Mouse (Mus musculus) E14TG2a.4 (cell line): ENCODE measurements around the gene Kyat3.
"Not testable (repeated sequence)": the region's sequence is repeated elsewhere in the genome, so short reads cannot be mapped to it uniquely, and the experiment has no call there.

Source experiments
- H3K27me3 ChIP-seq: 2 replicates; pipeline ENCODE4 v1.6.1; 2014; ENCODE audit warnings: low read length, control low read depth; ENCODE audit not compliant: insufficient read depth
- H3K36me3 ChIP-seq: 2 replicates; pipeline ENCODE4 v1.6.1; 2014; ENCODE audit warnings: low read length, control low read depth; ENCODE audit not compliant: insufficient read depth
- H3K4me1 ChIP-seq: replicated peaks from 2 replicates; pipeline ENCODE4 v1.6.1; 2014; ENCODE audit warnings: low read depth, low read length, control low read depth
- H3K4me3 ChIP-seq: replicated peaks from 2 replicates; pipeline ENCODE4 v1.5.1; 2014; ENCODE audit warnings: mild to moderate bottlenecking, low read length
- H3K9me3 ChIP-seq: 2 replicates; pipeline ENCODE4 v1.6.1; 2014; ENCODE audit warnings: low read length, control low read depth
- CTCF ChIP-seq: conservative IDR thresholded peaks from 2 replicates; pipeline ENCODE4 v1.5.1; 2014; ENCODE audit warnings: low read length
- NANOG ChIP-seq: IDR thresholded peaks from 2 replicates; pipeline ENCODE4 v1.6.1; 2014; ENCODE audit warnings: borderline replicate concordance, low read length, mixed read lengths
- POU5F1 ChIP-seq: IDR thresholded peaks from 2 replicates; pipeline ENCODE4 v1.6.1; 2014; ENCODE audit warnings: low read length, borderline replicate concordance

Kyat3 gene

DNA sequence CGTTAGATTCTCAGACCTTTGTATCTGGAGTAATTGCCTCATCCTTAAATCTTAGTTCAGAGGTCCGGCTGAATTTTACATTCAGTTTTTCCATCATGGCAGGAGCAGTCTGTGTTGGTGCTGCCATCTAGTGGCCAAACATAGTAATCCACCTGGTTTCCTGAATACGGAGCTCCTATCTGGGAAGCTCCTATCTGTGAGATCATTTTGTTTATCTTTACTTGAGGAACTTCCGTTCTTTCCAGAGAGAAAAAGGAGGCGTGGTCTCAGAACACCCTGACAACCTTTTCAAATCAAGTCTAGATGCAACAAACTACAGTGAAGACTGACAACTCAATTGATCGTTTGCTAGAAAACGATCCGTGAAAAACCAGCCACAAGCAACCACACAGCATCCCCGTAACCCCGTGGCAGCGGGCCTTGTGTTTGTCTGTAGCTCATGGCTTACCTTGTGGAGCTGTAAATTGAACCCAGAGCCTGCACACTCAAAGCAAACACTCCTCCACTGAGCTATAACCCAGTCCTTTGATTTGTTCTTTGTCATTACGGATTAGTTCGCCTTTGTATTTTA lies 8.1 kb downstream of the Kyat3 start:
- peaks cover 40% of the 10 kb centered on the region for H3K4me1 ChIP-seq
- peaks cover 8% of the 10 kb centered on the region; the same call in 1 of the 2 replicates for H3K36me3 ChIP-seq
- no peaks in the 10 kb centered on the region for H3K27me3 ChIP-seq
- H3K9me3 ChIP-seq, result peaks cover 8% of the 10 kb centered on the region
- no peak for TF ChIP-seq NANOG
- TF ChIP-seq CTCF, result peak; percentile 75
- H3K4me3 ChIP-seq, result no peak overlapping the region

DNA sequence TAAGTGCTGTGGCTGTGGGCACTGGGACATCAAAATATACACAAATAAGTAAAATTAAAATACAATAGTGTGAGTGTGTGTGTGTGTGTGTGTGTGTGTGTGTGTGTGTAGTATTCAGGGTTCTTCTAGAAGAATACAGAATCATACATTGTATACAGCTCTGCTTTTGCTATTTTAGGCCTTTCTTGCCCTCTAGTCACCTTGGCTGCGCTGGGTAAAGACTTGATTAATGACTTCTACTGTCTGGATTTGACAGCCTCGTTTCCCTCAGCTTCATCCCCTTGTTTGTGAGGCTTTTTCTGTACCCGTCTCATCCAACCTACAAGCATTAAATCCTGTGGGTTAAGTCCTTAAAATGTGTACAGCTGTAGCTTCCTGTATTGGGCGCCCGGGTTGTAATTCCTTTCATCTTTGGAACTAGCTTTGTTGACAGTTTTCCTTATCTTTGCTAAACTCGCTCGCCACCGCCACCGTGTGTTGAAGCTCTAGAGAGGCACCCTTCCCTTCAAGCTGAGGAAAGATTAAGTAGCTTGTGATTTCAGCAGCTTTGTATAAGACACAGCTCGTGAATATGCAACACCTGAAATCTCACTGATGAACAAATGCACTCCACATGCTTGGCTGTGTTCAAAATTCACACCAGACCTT lies 9.6 kb downstream of the Kyat3 start:
- peaks cover 11% of the 10 kb centered on the region for H3K36me3 ChIP-seq
- TF ChIP-seq NANOG (no peak), POU5F1 (no peak), CTCF (peak; percentile 69)
- H3K4me3 ChIP-seq, result no peak overlapping the region
- peaks cover 30% of the 10 kb centered on the region for H3K4me1 ChIP-seq
- no peaks in the 10 kb centered on the region for H3K27me3 ChIP-seq
- H3K9me3 ChIP-seq, result peaks cover 19% of the 10 kb centered on the region

DNA sequence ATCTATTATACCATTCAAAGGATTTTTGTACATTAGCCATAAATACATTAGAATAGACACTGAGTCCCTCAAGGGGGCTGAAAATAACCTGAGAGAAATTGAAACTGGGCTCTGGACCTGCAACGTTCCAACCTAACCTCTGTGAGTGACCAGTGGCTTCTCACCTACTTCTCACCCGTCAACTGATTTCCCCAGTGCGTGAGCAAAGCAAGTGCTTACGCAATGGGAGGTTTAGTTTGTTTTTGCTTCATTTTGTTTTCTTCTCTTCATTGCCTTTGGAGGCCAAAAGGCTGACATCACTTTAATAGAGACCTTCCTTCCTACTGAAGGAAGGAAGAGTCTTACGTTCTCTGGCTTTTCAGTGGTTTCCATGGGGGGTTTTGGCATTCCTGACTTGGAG lies 10.5 kb downstream of the Kyat3 start:
- H3K9me3 ChIP-seq, result peaks cover 19% of the 10 kb centered on the region
- TF ChIP-seq POU5F1 (no peak), CTCF (no peak), NANOG (no peak)
- peaks cover 22% of the 10 kb centered on the region for H3K4me1 ChIP-seq
- H3K27me3 ChIP-seq, result no peaks in the 10 kb centered on the region
- H3K36me3 ChIP-seq, result peaks cover 11% of the 10 kb centered on the region
- H3K4me3 ChIP-seq, result no peak overlapping the region

DNA sequence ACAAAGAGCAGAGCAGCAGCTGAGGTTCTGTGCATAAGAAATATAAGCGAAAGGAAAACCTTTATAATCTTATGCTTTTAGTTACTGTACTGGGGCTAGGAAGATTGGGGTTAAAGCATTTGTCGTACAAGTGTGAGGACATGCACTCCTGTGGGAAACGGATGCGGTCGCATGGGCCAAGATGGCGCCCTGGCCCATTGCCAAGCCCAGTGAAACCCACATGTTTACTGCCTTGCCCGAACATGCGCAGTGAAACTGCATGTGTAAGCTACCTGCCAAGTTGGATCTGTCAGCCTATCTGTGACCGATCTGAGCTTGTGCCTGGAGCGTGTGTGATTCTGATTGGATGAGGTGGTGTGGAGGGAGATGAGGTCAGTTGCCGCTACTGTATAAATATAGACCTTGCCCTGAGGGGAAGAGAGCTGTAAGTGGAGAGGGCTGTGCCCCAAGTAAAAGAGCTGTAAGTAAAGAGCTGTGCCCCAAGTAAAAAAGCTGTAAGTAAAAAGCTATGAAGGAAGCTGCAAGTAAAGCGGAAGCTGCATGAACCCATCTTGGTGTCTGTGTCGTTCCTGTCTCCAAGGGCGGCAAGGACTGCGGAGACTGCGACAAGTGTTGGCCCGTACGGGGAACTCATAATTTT lies 11.7 kb downstream of the Kyat3 start:
- H3K27me3 ChIP-seq, H3K36me3 ChIP-seq, H3K4me3 ChIP-seq: not testable (repeated sequence)
- Histone ChIP-seq H3K4me1 (peaks cover 11% of the 10 kb centered on the region), H3K9me3 (peaks cover 19% of the 10 kb centered on the region)

DNA sequence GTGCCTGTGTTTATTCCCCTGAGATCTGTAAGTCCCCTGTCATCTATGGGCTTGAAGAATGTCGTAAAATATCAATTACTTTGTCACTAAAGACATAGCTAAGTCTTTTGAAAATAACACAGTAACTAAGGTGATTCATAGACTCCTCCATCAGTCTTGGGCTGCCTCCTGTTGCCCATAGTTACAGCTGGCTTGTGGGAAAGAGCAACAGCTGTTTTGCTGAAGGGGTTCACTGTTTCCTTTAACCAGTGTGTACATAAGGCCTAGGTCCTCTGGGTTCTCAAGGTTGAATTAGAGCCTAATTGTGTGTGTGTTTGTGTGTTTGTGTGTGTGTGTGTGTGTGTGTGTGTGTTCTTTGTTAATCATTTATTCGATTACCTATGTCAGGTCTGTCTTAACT lies 24.6 kb downstream of the Kyat3 start:
- H3K36me3 ChIP-seq, result peaks cover 46% of the 10 kb centered on the region
- TF ChIP-seq NANOG, result no peak
- no peak for TF ChIP-seq CTCF
- no peak for TF ChIP-seq POU5F1

DNA sequence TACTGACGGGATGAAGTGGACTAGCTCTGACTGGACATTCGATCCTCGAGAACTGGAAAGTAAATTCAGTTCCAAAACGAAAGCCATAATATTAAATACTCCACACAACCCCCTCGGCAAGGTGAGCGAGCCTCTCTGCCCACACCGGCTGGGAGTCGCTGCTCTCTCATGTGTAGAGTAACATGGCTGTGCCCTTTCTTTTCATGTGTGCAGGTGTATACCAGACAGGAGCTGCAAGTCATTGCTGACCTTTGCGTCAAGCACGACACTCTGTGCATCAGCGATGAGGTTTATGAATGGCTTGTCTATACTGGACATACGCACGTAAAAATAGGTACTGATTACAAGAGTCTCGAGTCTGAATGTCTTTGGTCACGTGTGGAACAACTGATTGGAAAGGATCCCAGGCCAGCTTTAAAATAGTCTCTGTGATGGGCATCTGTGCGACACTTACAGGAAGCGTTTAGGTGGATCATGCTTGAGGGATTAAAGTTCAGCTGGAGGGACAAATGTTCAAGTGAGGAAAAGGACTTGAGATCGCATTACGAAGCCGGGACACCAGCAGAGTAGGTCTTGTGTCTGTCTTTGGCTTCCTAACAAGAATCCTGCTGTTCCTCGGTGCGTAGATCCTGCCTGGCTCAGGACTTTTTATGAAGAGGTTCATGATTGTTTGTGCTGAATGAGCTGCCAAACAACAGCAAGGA lies 25.3 kb downstream of the Kyat3 start:
- Histone ChIP-seq H3K9me3 (peaks cover 5% of the 10 kb centered on the region), H3K4me1 (no peaks in the 10 kb centered on the region), H3K36me3 (peaks cover 39% of the 10 kb centered on the region), H3K27me3 (no peaks in the 10 kb centered on the region), H3K4me3 (no peak overlapping the region)
- TF ChIP-seq CTCF, result no peak
- TF ChIP-seq NANOG, result no peak
- TF ChIP-seq POU5F1, result no peak

More for the DNA sequence above, 24.6 kb downstream of the Kyat3 start:
- Histone ChIP-seq H3K9me3 (peaks cover 5% of the 10 kb centered on the region), H3K4me1 (no peaks in the 10 kb centered on the region), H3K27me3 (no peaks in the 10 kb centered on the region), H3K4me3 (no peak overlapping the region)

DNA sequence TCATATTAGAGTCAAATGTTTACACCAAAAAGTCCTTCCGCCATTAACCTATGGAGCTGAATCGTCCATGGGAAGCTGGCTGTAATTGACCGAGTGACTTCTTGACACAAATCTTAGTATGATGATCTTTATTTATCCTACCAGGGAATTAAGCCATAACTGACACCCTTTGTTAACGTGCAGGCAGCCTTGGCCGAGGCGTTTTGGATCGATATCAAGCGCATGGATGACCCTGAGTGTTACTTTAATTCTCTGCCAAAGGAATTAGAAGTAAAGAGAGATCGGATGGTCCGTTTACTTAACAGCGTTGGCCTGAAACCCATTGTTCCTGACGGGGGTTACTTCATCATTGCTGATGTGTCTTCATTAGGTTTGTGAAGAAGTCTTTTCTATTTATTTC lies 33.4 kb downstream of the Kyat3 start:
- no peaks in the 10 kb centered on the region for H3K9me3 ChIP-seq
- no peaks in the 10 kb centered on the region for H3K4me1 ChIP-seq
- TF ChIP-seq CTCF (no peak), NANOG (no peak), POU5F1 (no peak)
- no peak overlapping the region for H3K4me3 ChIP-seq
- no peaks in the 10 kb centered on the region for H3K27me3 ChIP-seq
- peaks cover 15% of the 10 kb centered on the region for H3K36me3 ChIP-seq

DNA sequence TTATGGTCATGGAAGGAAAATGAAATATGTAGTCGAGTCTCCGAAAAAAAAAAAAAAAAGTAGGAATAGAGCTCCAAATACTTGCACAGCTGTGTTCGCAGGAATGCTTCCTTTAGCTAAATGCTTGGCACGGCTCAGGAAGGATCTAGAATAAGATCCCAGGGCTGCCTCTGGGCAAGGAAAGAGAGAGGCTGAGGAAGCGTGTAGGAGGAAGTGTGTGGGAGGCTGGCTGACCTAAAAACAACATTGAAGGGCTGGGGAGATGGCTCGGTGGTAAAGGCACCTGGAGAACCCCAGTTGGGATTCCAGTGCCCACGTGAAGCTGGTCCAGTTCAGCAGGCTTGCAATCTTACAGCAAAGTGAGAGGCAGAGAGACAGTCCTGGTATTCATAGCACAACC lies 40.0 kb downstream of the Kyat3 start:
- peaks cover 15% of the 10 kb centered on the region for H3K4me1 ChIP-seq
- H3K36me3 ChIP-seq, result peaks cover 12% of the 10 kb centered on the region
- H3K27me3 ChIP-seq, result no peaks in the 10 kb centered on the region
- no peak for TF ChIP-seq NANOG
- no peak for TF ChIP-seq CTCF
- TF ChIP-seq POU5F1, result no peak
- H3K9me3 ChIP-seq, result no peaks in the 10 kb centered on the region
- no peak overlapping the region for H3K4me3 ChIP-seq
